Mouse (Mus musculus) lung, embryonic 15.5 days (tissue): Measurements from ENCODE around the gene Acot12. TPM values are rescaled to one million over a fixed set of nuclear protein-coding genes. Genes with fewer than 3 reads are reported as not detected.
"Not testable (repeated sequence)": the region's sequence is repeated elsewhere in the genome, so short reads cannot be mapped to it uniquely, and the experiment has no call there.

ENCODE experiments used
- ATAC-seq: fragments of 200-750 bp; cut with Nextera tagmentation; 2 replicates; pipeline ENCODE4 v1.8.0; 2017; ENCODE audit warnings: moderate number of reproducible peaks, borderline replicate concordance; ENCODE audit not compliant: low FRiP score, low TSS enrichment; ENCODE audit errors: extremely low read depth
- H3K27ac ChIP-seq: fragments of 300-500 bp; sonication (generic); 2 replicates; pipeline ENCODE4 v1.5.1; 2015; ENCODE audit warnings: moderate library complexity, mild to moderate bottlenecking, inconsistent platforms
- H3K27me3 ChIP-seq: fragments of 300-500 bp; sonication (generic); 2 replicates; pipeline ENCODE4 v1.6.1; 2015; ENCODE audit warnings: inconsistent platforms
- H3K36me3 ChIP-seq: fragments of 300-500 bp; sonication (generic); 2 replicates; pipeline ENCODE4 v1.6.1; 2015; ENCODE audit warnings: inconsistent platforms
- H3K4me1 ChIP-seq: fragments of 300-500 bp; sonication (generic); 2 replicates; pipeline ENCODE4 v1.6.1; 2015; ENCODE audit warnings: inconsistent platforms
- H3K4me2 ChIP-seq: fragments of 300-500 bp; sonication (generic); 2 replicates; pipeline ENCODE4 v1.6.1; 2015; ENCODE audit warnings: inconsistent platforms, mild to moderate bottlenecking, moderate library complexity
- H3K4me3 ChIP-seq: fragments of 300-500 bp; sonication (generic); 2 replicates; pipeline ENCODE4 v1.5.1; 2015; ENCODE audit warnings: mild to moderate bottlenecking, inconsistent platforms
- H3K9ac ChIP-seq: fragments of 300-500 bp; sonication (generic); 2 replicates; pipeline ENCODE4 v1.6.1; 2015; ENCODE audit warnings: inconsistent platforms
- H3K9me3 ChIP-seq: fragments of 300-500 bp; sonication (generic); 2 replicates; pipeline ENCODE4 v1.6.1; 2016; ENCODE audit warnings: inconsistent platforms
- WGBS: fragments of 180-500 bp; shearing (Covaris S2); methylation state at CpG from one replicate; pipeline ENCODE4 v1.1.7; 2015; 5-methylcytosine and 5-hydroxymethylcytosine counted together
- polyA plus RNA-seq: library from polyadenylated mRNA; unstranded; fragments of >200 nt; fragmentation: Nextera tagmentation; extraction: Ambion mirVana; gene quantifications from 2 replicates; pipeline ENCODE4 v1.2.1, GENCODE M21; 2015

Gene Acot12
- polyA plus RNA-seq, 1 experiment from 2014 or later, result not detected

GRCm38 (mm10) chr13:91761654-91762445 lies 20.5 kb downstream of the Acot12 start:
- no peak for ATAC-seq
- H3K4me2 ChIP-seq, result no peak overlapping the region
- no peaks in the 10 kb centered on the region for H3K4me1 ChIP-seq
- no peaks in the 10 kb centered on the region for H3K36me3 ChIP-seq
- no peak overlapping the region for H3K4me3 ChIP-seq
- H3K27me3 ChIP-seq, result no peaks in the 10 kb centered on the region
- WGBS, result 80% methylated on average over 6 of the region's 6 CpGs
- H3K27ac ChIP-seq, result no peak overlapping the region
- H3K9me3 ChIP-seq, result no peaks in the 10 kb centered on the region
- no peak overlapping the region for H3K9ac ChIP-seq

GRCm38 (mm10) chr13:91763654-91764053 lies 22.3 kb downstream of the Acot12 start:
- H3K9ac ChIP-seq, H3K27me3 ChIP-seq, H3K9me3 ChIP-seq, H3K4me3 ChIP-seq, H3K4me2 ChIP-seq, H3K4me1 ChIP-seq, H3K27ac ChIP-seq, ATAC-seq, H3K36me3 ChIP-seq: not testable (repeated sequence)
- WGBS, result 86% methylated on average over 3 of the region's 3 CpGs

- Histone ChIP-seq H3K36me3 (no peaks in the 10 kb centered on the region), H3K4me3 (no peak overlapping the region), H3K9me3 (no peaks in the 10 kb centered on the region), H3K4me1 (no peaks in the 10 kb centered on the region), H3K4me2 (no peak overlapping the region), H3K27me3 (no peaks in the 10 kb centered on the region), H3K9ac (no peak overlapping the region), H3K27ac (no peak overlapping the region)
- 86% methylated on average over 4 of the region's 4 CpGs for WGBS
- no peak for ATAC-seq
Measured at GRCm38 (mm10) chr13:91765627-91766026, 24.3 kb downstream of the Acot12 start.

GRCm38 (mm10) chr13:91768683-91769651 lies 27.7 kb downstream of the Acot12 start:
- Histone ChIP-seq H3K36me3 (no peaks in the 10 kb centered on the region), H3K4me1 (no peaks in the 10 kb centered on the region), H3K4me3 (no peak overlapping the region), H3K27me3 (no peaks in the 10 kb centered on the region), H3K9ac (no peak overlapping the region), H3K9me3 (no peaks in the 10 kb centered on the region), H3K27ac (no peak overlapping the region), H3K4me2 (no peak overlapping the region)
- WGBS, result 62% methylated on average over 9 of the region's 9 CpGs
- no peak for ATAC-seq

GRCm38 (mm10) chr13:91778092-91778491 lies 36.8 kb downstream of the Acot12 start:
- WGBS, result 89% methylated on average over 5 of the region's 5 CpGs
- H3K4me1 ChIP-seq, result no peaks in the 10 kb centered on the region

GRCm38 (mm10) chr13:91779892-91780291 lies 38.6 kb downstream of the Acot12 start:
- H3K4me3 ChIP-seq, result no peak overlapping the region
- H3K27ac ChIP-seq, result no peak overlapping the region
- H3K9ac ChIP-seq, result no peak overlapping the region
- no peak overlapping the region for H3K4me2 ChIP-seq
- H3K27me3 ChIP-seq, result no peaks in the 10 kb centered on the region
- no peaks in the 10 kb centered on the region for H3K9me3 ChIP-seq
- no peaks in the 10 kb centered on the region for H3K4me1 ChIP-seq
- no peak for ATAC-seq
- H3K36me3 ChIP-seq, result no peaks in the 10 kb centered on the region

More at GRCm38 (mm10) chr13:91778092-91778491, 36.8 kb downstream of the Acot12 start:
- no peak overlapping the region for H3K4me3 ChIP-seq
- no peaks in the 10 kb centered on the region for H3K36me3 ChIP-seq
- no peak overlapping the region for H3K9ac ChIP-seq
- no peak for ATAC-seq
- no peaks in the 10 kb centered on the region for H3K27me3 ChIP-seq
- no peak overlapping the region for H3K27ac ChIP-seq
- H3K4me2 ChIP-seq, result no peak overlapping the region
- no peaks in the 10 kb centered on the region for H3K9me3 ChIP-seq

GRCm38 (mm10) chr13:91792035-91792434 lies 50.7 kb downstream of the Acot12 start:
- H3K27ac ChIP-seq, result no peak overlapping the region
- peak; percentile 57; the same call in 1 of the 2 replicates for ATAC-seq
- peaks cover 10% of the 10 kb centered on the region for H3K36me3 ChIP-seq
- no peaks in the 10 kb centered on the region for H3K9me3 ChIP-seq
- no peak overlapping the region for H3K9ac ChIP-seq
- H3K4me1 ChIP-seq, result no peaks in the 10 kb centered on the region
- WGBS, result 21% methylated on average over 1 of the region's 1 CpGs
- H3K4me3 ChIP-seq, result no peak overlapping the region
- no peaks in the 10 kb centered on the region for H3K27me3 ChIP-seq
- no peak overlapping the region for H3K4me2 ChIP-seq

- Histone ChIP-seq H3K9me3 (no peaks in the 10 kb centered on the region), H3K27ac (no peak overlapping the region), H3K4me3 (no peak overlapping the region), H3K36me3 (peaks cover 35% of the 10 kb centered on the region), H3K4me1 (no peaks in the 10 kb centered on the region), H3K9ac (no peak overlapping the region), H3K27me3 (no peaks in the 10 kb centered on the region), H3K4me2 (no peak overlapping the region)
- ATAC-seq, result no peak
- WGBS, result 93% methylated on average over 13 of the region's 13 CpGs
Measured at GRCm38 (mm10) chr13:91794926-91795436, 53.7 kb downstream of the Acot12 start.

- H3K9me3 ChIP-seq, result no peaks in the 10 kb centered on the region
- H3K27me3 ChIP-seq, result no peaks in the 10 kb centered on the region
- ATAC-seq, result no peak
- H3K4me3 ChIP-seq, result no peak overlapping the region
- H3K27ac ChIP-seq, result no peak overlapping the region
- 76% methylated on average over 10 of the region's 10 CpGs for WGBS
- peaks cover 41% of the 10 kb centered on the region for H3K36me3 ChIP-seq
- H3K4me1 ChIP-seq, result no peaks in the 10 kb centered on the region
- H3K9ac ChIP-seq, result no peak overlapping the region
- no peak overlapping the region for H3K4me2 ChIP-seq
Measured at GRCm38 (mm10) chr13:91795593-91795992, 54.3 kb downstream of the Acot12 start.

- H3K4me2 ChIP-seq, result no peak overlapping the region
- H3K27me3 ChIP-seq, result no peaks in the 10 kb centered on the region
- H3K4me1 ChIP-seq, result no peaks in the 10 kb centered on the region
- 73% methylated on average over 6 of the region's 6 CpGs for WGBS
- no peak overlapping the region for H3K27ac ChIP-seq
- no peak overlapping the region for H3K4me3 ChIP-seq
- H3K9me3 ChIP-seq, result no peaks in the 10 kb centered on the region
- no peak overlapping the region for H3K9ac ChIP-seq
- peaks cover 44% of the 10 kb centered on the region for H3K36me3 ChIP-seq
- no peak for ATAC-seq
Measured at GRCm38 (mm10) chr13:91796003-91796402, 54.7 kb downstream of the Acot12 start.

GRCm38 (mm10) chr13:91796916-91797315 lies 55.6 kb downstream of the Acot12 start:
- Histone ChIP-seq H3K27me3 (no peaks in the 10 kb centered on the region), H3K4me1 (no peaks in the 10 kb centered on the region), H3K27ac (no peak overlapping the region), H3K9me3 (no peaks in the 10 kb centered on the region), H3K36me3 (peaks cover 49% of the 10 kb centered on the region), H3K9ac (no peak overlapping the region), H3K4me2 (no peak overlapping the region), H3K4me3 (no peak overlapping the region)
- WGBS, result 92% methylated on average over 6 of the region's 6 CpGs
- no peak for ATAC-seq

- Histone ChIP-seq H3K4me2 (no peak overlapping the region), H3K4me1 (no peaks in the 10 kb centered on the region), H3K9me3 (no peaks in the 10 kb centered on the region), H3K4me3 (no peak overlapping the region), H3K27ac (no peak overlapping the region), H3K9ac (no peak overlapping the region), H3K36me3 (peaks cover 49% of the 10 kb centered on the region), H3K27me3 (no peaks in the 10 kb centered on the region)
- WGBS, result 88% methylated on average over 10 of the region's 10 CpGs
- ATAC-seq, result no peak
Measured at GRCm38 (mm10) chr13:91797442-91797841, 56.1 kb downstream of the Acot12 start.
